Mouse (Mus musculus): ENCODE data around the gene Dnajc4. TPM values are rescaled to one million over a fixed set of nuclear protein-coding genes. Genes with fewer than 3 reads are reported as not detected.

Dnajc4 gene
- polyA plus RNA-seq, 1 experiment from 2014 or later, result 24.6 TPM

DNA sequence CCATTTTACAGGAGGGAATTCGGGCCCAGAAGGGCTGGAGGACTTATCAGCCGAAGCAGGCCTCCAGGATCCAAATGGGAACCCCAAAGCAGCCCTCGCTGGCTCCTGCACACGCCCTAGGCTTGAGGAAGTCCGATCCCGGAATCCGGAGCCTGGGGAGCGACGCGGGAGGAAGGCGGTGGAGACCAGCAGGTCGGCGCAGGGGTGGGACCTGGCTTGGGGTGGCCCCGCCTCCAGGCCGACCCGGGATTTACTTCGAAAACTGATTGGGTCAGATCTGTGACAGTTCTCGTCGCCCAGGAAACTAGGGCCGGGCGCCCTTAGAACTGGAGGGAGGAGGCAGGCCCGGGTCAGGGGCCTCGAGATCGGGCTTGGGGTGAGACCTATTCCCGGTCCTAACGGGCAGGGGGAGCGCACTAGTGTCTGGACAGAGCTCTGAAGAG is 50.1 kb downstream of the Dnajc4 start, which contains the start of gene Gpr137:
Gene Gpr137 (minus strand): TSS at position 232 of the 443 bp plus-strand sequence.
- H3K36me3 ChIP-seq, result peaks cover 16% of the 10 kb centered on the region
- peaks cover 39% of the 10 kb centered on the region for H3K4me1 ChIP-seq
- peak within 1 kb of the TSS; percentile 96 for H3K27ac ChIP-seq
- H3K4me3 ChIP-seq, result peak within 1 kb of the TSS; percentile 88
- peak; percentile 98 for DNase-seq (ENCODE audit: low spot score)
- WGBS, result 0% methylated on average over 27 of the region's 27 CpGs
- H3K27me3 ChIP-seq (ENCODE audit: insufficient read depth, poor library complexity, severe bottlenecking), result peaks cover 28% of the 10 kb centered on the region
- H3K9me3 ChIP-seq, result no peaks in the 10 kb centered on the region

DNA sequence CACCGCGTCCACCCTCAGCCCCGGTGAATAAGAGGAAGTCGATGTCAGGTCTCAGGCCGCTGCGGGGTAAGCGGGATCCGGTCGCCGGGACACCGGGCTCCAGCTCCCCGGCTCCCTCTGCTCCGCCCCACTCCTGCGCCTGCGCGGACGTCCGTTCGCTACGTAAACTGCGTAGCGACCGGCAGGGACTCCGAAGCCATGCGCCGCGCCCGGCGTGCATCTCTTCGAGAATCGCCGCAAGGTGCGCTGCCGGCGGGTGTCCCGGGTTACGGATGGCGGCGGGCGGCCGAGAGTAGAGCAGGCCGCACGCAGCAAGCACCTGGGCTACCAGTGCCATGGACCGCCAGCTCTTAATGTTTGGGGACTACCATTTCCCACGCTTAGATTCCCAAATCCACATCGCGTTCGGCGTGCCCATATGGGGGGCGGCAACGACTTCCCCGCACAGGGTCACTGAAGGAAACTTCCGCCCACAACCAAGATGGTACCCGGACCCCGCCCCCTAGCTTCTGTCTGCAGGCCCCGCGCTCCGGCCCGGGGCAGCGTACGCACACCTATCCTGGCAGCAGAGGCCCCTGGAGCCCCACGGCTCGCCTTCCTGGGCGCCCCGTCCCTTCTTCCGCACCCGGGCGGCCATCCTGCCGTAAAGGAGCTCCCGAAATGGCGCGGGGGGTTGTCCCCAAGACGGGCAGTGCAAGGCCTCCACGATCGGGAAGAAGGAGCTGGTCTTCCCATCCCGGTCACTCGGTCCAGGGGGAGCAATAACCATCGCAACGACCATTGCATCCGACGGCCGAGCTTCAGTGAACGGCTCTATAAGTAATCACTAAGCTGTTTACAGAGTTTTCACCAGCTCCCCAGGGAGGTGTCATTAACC is 50.8 kb downstream of the Dnajc4 start, which contains the start of gene Bad:
Gene Bad (plus strand): TSS at position 490 of the 877 bp plus-strand sequence.
- under 1% methylated on average over 83 of the region's 83 CpGs for WGBS
- H3K9me3 ChIP-seq, result no peaks in the 10 kb centered on the region
- H3K27ac ChIP-seq, result peak within 1 kb of the TSS; percentile 96
- DNase-seq (ENCODE audit: low spot score), result peak; percentile 95
- peaks cover 28% of the 10 kb centered on the region for H3K27me3 ChIP-seq (ENCODE audit: insufficient read depth, poor library complexity, severe bottlenecking)
- peaks cover 39% of the 10 kb centered on the region for H3K4me1 ChIP-seq
- H3K4me3 ChIP-seq, result peak within 1 kb of the TSS; percentile 88
- peaks cover 13% of the 10 kb centered on the region for H3K36me3 ChIP-seq

DNA sequence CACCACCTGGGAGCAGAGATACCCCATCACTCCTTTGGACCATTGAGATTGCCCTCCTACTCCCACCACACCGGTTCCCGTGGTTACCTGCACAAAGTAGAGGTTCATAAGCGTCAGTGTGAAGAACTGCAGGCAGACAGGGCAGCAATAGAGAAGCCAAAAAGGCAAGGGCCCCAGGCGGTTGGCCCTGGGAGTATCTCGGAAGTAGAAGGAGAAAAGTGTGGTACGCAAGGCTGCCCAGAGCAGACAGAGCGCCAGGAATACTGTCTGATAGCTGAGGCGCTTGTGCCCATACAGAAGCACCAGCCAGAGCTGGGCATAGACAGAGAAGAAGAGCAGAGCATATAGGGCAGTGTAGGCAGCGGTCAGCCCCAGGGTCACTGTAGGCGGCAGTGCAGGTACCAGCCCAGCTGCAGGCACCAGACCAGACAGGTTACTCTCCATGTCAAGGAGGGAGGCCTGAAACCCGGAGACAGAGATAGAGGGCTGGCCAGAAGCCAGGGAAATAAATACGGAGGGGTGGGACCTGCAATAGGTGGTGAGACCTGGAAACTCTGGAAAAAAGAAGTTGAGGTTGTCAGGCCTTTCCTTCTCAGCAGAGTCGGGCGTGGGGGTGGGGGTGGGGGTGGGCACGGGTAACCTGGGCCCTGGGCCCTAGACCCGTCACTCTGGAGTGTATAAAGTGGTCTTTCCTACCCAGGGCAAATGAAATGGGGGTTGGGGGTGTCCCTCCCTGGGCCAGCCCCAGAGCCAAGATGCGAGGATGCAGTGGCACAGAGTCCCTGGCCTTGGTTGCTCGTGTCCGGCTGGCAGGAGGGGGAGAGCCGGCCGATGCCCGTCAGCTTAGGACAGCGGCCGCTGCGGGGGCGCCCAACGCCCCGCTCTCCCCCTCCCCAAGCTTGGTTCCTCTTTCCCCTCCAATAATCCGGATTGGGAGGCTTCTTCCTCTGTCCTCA is 51.7 kb downstream of the Dnajc4 start:
- Histone ChIP-seq H3K27ac (peak overlapping the region; percentile 96), H3K9me3 (no peaks in the 10 kb centered on the region), H3K36me3 (peaks cover 8% of the 10 kb centered on the region; the same call in 1 of the 2 replicates), H3K27me3 (ENCODE audit: insufficient read depth, poor library complexity, severe bottlenecking) (peaks cover 36% of the 10 kb centered on the region), H3K4me3 (peak overlapping the region; percentile 88), H3K4me1 (peaks cover 39% of the 10 kb centered on the region)
- 21% methylated on average over 29 of the region's 29 CpGs for WGBS
- no peak for DNase-seq (ENCODE audit: low spot score)

DNA sequence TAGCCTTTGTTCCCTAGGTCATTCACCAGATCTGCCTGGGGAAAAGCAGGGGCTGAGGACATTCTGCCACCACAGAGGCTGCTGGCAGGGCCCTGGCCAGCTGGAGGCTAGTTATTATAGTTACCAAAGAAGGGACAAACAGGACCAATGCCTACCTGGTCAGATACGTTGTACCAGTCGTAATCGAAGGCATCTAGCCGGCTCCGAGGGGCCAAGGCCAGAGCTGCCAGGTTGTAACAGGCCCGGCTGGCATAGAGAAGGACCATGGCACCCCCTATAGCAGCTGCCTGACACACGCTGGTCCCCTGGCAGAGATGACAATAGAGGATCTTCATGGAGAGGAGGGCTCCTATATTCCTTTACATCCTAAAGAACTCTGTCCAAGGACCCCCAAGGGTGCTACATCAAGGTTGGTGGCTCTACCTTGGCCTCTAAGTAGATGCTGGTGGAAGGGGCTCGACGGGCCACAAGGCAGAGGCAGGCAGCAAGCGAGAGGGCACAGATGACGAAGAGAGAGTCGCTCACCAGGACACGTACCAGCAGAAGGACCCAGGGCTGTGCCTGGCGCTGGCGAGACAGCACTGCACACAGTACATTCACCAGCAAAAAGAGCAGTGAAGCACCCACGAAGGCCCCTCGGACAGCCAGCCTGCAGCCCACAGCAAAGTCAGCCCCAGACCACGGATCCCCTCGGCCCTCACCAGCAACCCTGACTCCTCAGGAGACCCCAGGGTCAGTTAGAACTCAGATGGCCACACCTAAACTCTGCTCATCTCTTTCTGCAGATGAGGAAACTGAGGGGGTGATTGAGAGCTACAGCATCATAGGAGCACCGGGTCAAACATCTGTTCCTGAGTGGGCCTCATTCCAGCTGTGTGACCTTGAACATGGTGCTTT is 53.0 kb downstream of the Dnajc4 start:
- H3K4me3 ChIP-seq, result no peak overlapping the region
- H3K27ac ChIP-seq, result no peak overlapping the region
- no peaks in the 10 kb centered on the region for H3K9me3 ChIP-seq
- no peaks in the 10 kb centered on the region for H3K36me3 ChIP-seq
- peaks cover 49% of the 10 kb centered on the region for H3K27me3 ChIP-seq (ENCODE audit: insufficient read depth, poor library complexity, severe bottlenecking)
- H3K4me1 ChIP-seq, result peaks cover 42% of the 10 kb centered on the region
- WGBS, result 86% methylated on average over 20 of the region's 20 CpGs
- no peak for DNase-seq (ENCODE audit: low spot score)

Other genes starting within 250 kb of the Dnajc4 start
- 10.1 and 14.7 TPM in 2 replicates for gene Rps6ka4, start 151.9 kb downstream of the Dnajc4 start, polyA plus RNA-seq (2016; fragmentation: Nextera tagmentation; extraction: Ambion mirVana)
- 0.38 and 0.63 TPM in 2 replicates for gene Ccdc88b, start 134.4 kb downstream of the Dnajc4 start, polyA plus RNA-seq (2016; fragmentation: Nextera tagmentation; extraction: Ambion mirVana)
- gene Trmt112, start 82.9 kb downstream of the Dnajc4 start, polyA plus RNA-seq (2016; fragmentation: Nextera tagmentation; extraction: Ambion mirVana), result 89.9 and 116 TPM in 2 replicates
- 166 and 169 TPM in 2 replicates for gene Prdx5, start 82.5 kb downstream of the Dnajc4 start, polyA plus RNA-seq (2016; fragmentation: Nextera tagmentation; extraction: Ambion mirVana)
- 23.1 and 29.4 TPM in 2 replicates for gene Esrra, start 70.8 kb downstream of the Dnajc4 start, polyA plus RNA-seq (2016; fragmentation: Nextera tagmentation; extraction: Ambion mirVana)
- gene Catsperz, start 67.2 kb downstream of the Dnajc4 start, polyA plus RNA-seq (2016; fragmentation: Nextera tagmentation; extraction: Ambion mirVana), result 2.3 and 2.4 TPM in 2 replicates
- gene Kcnk4, start 58.1 kb downstream of the Dnajc4 start, polyA plus RNA-seq (2016; fragmentation: Nextera tagmentation; extraction: Ambion mirVana), result 0.25 and 0.32 TPM in 2 replicates
- 61.3 and 62.0 TPM in 2 replicates for gene Bad, start 50.7 kb downstream of the Dnajc4 start, polyA plus RNA-seq (2016; fragmentation: Nextera tagmentation; extraction: Ambion mirVana)
- gene Gpr137, start 50.1 kb downstream of the Dnajc4 start, polyA plus RNA-seq (2016; fragmentation: Nextera tagmentation; extraction: Ambion mirVana), result 20.3 and 23.3 TPM in 2 replicates
- 169 and 191 TPM in 2 replicates for gene Ppp1r14b, start 17.6 kb downstream of the Dnajc4 start, polyA plus RNA-seq (2016; fragmentation: Nextera tagmentation; extraction: Ambion mirVana)
- 26.1 and 31.9 TPM in 2 replicates for gene Plcb3, start 16.1 kb downstream of the Dnajc4 start, polyA plus RNA-seq (2016; fragmentation: Nextera tagmentation; extraction: Ambion mirVana)
- gene Fkbp2, start 12.1 kb downstream of the Dnajc4 start, polyA plus RNA-seq (2016; fragmentation: Nextera tagmentation; extraction: Ambion mirVana), result 110 and 131 TPM in 2 replicates
- 53.0 and 94.1 TPM in 2 replicates for gene Vegfb, start 4.9 kb downstream of the Dnajc4 start, polyA plus RNA-seq (2016; fragmentation: Nextera tagmentation; extraction: Ambion mirVana)
- 23.9 and 25.2 TPM in 2 replicates for gene Nudt22, start 3.5 kb upstream of the Dnajc4 start, polyA plus RNA-seq (2016; fragmentation: Nextera tagmentation; extraction: Ambion mirVana)
- gene Trpt1, start 3.6 kb upstream of the Dnajc4 start, polyA plus RNA-seq (2016; fragmentation: Nextera tagmentation; extraction: Ambion mirVana), result 11.3 and 16.7 TPM in 2 replicates
- gene Fermt3, start 26.9 kb upstream of the Dnajc4 start, polyA plus RNA-seq (2016; fragmentation: Nextera tagmentation; extraction: Ambion mirVana), result 10.6 and 22.7 TPM in 2 replicates
- 320 and 388 TPM in 2 replicates for gene Stip1, start 47.4 kb upstream of the Dnajc4 start, polyA plus RNA-seq (2016; fragmentation: Nextera tagmentation; extraction: Ambion mirVana)
- 8.0 and 12.4 TPM in 2 replicates for gene Macrod1, start 64.2 kb upstream of the Dnajc4 start, polyA plus RNA-seq (2016; fragmentation: Nextera tagmentation; extraction: Ambion mirVana)
- 0.53 and 1.0 TPM in 2 replicates for gene Flrt1, start 113.2 kb upstream of the Dnajc4 start, polyA plus RNA-seq (2016; fragmentation: Nextera tagmentation; extraction: Ambion mirVana)
- gene Otub1, start 213.7 kb upstream of the Dnajc4 start, polyA plus RNA-seq (2016; fragmentation: Nextera tagmentation; extraction: Ambion mirVana), result 198 and 212 TPM in 2 replicates
- gene Cox8a, start 225.0 kb upstream of the Dnajc4 start, polyA plus RNA-seq (2016; fragmentation: Nextera tagmentation; extraction: Ambion mirVana), result 1,294 and 1,907 TPM in 2 replicates
- 67.6 and 72.8 TPM in 2 replicates for gene Naa40, start 248.6 kb upstream of the Dnajc4 start, polyA plus RNA-seq (2016; fragmentation: Nextera tagmentation; extraction: Ambion mirVana)